Mouse (Mus musculus) liver, embryonic 14.5 days (tissue): ENCODE results near the gene Entpd3.

ENCODE experiments used
- CTCF ChIP-seq: IDR thresholded peaks from 2 replicates; pipeline ENCODE4 v1.5.1; 2016; ENCODE audit warnings: antibody characterized with exemption, low read depth, control low read depth
- EP300 ChIP-seq: IDR thresholded peaks from 2 replicates; pipeline ENCODE4 v1.6.1; 2016; ENCODE audit warnings: antibody characterized with exemption, low read depth

- TF ChIP-seq CTCF (no peak), EP300 (no peak)
These were observed 40.2 kb downstream of the Entpd3 start for GRCm38 (mm10) chr9:120579808-120580207.
